Mouse (Mus musculus) heart, postnatal 0 days (tissue): Measurements from ENCODE around the gene Pde4dip.

Experiments used
- CTCF ChIP-seq: IDR thresholded peaks from 2 replicates; pipeline ENCODE4 v1.5.1; 2016; ENCODE audit warnings: antibody characterized with exemption, control low read depth, low read depth
- EP300 ChIP-seq: IDR thresholded peaks from 2 replicates; pipeline ENCODE4 v1.6.1; 2016; ENCODE audit warnings: antibody characterized with exemption, low read depth

DNA sequence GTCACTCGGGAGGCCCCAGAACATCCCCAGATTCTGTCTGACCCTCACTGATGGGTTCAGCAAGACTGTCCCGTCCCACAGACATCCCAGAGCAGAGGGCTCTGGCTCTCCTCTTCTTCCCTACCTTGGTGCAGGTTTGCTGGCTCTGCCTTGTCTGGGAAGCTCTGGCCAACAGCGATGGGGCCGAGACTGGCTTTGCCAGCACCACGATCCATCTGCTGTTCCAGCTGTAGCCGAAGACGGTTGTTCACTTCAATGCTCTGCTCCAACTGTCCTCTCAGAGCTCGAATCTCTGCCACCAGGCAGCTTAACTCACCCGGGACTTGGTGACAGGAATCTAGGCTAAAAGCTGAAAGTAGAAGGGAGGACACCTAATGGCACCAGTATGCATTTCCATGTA lies 191.6 kb downstream of the Pde4dip start:
- TF ChIP-seq CTCF = no peak
- no peak for TF ChIP-seq EP300
